Mouse (Mus musculus): ENCODE data around the gene Hjurp. TPM values are rescaled to one million over a fixed set of nuclear protein-coding genes. Genes with fewer than 3 reads are reported as not detected.

Hjurp gene
- total RNA-seq, 2 experiments from 2014 or later = 7.8 to 8.7 TPM

DNA sequence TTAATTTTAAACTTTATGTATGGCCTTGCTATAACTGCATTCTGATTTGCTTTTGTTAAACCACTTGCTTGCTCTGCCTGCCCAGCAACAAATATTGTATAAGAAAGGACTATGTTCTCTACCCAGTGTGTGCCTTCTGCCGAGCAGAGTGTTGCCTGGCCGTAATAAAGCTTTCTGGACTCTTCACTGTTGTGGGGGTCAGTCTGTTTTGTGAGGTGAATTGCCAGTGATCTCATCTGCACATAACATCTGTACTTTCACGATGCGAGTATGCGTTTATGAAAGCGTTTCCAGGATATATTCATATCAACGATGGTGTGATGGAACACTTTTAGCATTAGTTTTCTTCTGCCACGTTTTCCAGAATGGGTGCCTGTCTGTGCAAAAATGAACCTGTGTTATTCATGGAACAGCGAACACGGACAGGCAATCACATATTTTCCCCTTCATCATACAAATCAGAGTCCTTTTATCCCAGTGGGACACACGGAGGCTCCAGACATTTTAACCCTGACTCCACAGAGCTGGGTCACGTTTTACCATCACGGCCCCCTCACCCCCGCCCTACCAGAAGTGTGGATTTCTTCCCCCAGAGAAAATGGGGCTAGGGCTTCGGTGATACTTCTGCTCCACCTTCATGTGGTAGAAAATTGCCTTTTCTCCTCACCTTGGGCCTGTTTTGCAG is 2.7 kb upstream of the Hjurp start:
- DNase-seq = peak; percentile 8

DNA sequence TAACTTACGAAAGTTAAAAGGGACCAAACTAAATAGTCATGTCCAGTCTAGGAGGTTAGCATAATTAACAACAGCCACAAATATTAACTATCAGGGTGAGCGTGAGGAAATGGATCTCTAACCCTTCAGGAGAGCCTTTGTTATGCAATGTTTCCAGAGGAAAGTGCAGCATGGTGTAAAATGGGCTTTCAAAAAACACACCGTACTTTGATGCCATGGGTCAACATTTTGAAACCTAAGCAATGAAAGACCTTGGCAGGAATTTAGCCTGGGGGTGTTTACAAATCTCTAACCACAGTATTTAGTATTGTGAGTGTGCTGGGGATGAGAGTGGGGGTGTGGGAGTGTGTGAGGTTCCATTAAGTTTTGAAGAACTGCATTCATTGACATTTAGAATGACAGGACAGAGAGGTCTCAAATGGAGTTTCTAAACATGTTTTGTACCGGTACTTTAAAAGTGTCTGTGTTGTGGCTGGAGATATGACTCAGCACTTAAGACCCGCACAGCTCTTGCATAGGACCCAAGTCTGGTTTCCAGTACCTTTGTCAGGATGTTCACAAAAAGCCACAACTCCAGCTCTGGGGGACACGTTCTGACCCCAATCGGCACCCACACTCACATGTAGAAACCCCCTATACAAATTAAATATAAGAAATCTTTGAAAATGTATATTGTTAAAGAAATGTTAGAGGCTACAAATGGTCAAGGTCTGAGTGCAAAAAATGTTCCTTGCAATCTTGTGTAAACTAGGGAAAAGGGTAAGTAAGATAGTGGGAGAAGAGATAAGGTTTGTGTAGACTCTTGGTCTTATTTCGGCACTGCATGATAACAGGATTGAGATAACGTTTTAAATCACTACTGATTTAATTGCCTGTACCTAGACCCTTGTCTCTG is 1.9 kb upstream of the Hjurp start:
- DNase-seq = peak; percentile 6

DNA sequence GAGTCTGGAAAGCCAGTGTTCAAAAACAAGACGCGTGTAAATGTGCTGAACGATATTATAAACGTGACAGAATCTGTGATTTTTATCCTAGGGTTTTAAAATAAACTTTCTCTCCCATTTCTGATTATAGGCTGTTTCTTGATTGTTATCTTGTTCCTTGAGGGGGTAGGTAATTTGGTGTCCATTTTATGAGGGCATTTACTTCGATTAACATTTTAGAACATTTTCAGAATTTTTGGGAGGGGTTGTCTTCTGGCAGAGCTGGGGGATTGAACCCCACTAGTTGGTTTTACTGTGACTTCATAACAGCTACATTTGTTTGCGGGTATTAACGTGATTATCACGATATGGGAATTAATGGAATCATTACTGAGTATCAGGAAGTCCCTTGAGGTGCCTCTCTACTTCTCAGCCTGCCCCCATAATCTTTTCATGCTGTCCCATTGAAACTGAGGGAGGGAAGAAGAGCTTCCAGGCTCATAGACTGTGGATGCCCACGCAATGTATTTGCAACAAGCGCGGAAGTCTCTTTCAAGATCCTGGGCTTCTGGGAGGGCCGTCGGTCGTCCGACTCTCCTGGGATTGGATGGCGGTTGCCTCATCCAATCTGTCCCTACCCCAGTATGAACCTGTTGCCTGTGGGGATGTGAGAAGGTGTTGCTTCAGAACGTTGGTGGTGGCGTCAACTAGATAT is 532 bp upstream of the Hjurp start:
- DNase-seq = no peak

DNA sequence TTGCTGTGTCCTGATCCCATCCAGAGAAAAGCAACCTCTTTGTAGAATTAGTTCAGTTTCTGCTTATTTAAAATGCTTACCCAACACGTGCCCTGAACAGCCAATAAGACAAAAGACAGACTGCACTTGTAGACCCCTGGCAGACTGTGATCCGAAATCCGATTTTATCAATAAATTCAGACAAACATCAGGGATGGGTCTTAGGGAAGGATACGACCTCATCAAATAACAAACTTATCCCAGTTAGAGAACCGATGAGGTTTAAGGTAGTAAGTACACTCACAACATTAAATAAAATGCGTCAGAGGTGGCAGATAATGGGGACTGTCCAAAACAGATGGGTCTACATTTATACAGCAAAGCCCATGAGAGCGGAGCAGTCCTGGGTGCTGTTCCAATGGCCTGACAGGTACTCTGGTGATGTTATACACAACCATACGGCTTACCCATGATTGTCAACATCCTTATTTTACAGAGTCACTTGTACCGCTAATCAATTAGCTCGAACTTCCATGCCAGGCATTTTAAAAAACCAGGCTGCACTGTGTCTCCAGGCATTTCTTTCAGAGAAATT is 822 bp downstream of the Hjurp start:
- peak; percentile 14 for DNase-seq

DNA sequence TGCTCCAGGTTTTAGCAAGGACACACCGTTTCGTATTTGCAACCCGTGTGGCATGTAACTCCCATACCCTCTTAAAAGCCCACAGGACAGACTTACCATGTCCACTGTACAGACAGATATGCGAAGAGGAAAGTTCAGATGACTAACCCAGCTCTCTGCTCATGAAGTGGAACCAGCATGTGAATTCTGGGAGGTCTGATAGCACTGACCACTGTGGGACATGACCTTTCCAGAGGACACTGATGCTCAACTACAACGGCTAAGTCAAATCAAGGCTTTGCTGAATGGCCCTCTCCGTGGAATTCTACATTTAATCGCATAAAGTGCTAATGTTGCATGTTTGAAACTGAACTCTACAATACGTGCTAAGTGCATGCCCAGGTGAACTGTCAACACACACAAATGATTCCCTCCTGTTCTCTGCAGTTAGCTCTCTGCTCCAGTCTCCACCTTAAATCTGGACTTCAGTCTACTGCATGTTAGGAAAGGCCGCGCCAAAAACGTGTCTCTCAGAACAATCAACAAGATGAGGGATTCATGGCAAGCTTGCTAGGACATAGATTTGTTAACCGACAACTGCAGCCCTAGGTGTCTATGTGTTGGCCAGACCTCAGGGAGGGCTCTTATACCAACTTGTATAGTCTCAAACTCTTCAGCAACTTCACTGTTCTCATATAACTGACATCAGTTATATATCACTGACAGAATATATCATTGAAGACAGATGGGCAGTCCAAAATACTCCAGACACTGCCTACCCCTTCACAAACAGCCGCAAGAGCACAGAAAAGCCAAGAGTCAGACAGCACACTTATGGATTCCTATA is 1.5 kb downstream of the Hjurp start:
- peak; percentile 22 for DNase-seq

DNA sequence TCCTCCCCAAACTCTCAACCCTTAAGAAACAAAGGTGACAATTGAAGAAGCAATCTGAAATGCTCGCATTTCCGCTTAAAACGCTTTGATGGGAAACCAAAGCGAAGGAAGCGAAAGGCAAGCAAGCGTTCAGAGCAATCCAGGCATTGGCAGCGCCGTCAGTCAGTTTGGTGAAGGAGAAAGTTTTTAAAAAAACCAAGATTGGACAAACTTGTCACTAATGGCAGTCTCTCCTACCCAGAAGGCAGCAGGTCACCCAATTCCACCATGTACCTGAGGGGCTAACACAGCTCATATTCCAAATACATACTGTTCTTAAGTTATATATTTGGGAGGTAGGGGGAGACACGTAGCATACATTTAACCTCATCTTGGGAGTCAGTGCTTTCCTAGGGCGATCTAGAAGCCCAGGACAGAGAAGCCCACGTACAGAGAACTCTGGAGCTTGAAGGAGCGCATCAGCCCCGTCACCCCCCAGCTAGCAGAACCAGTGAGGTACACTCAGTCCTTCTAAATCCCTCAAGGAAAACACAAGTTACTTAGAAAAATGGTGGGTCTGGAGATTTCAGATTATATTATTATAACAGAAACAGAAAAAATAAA is 2.3 kb downstream of the Hjurp start:
- DNase-seq = no peak

DNA sequence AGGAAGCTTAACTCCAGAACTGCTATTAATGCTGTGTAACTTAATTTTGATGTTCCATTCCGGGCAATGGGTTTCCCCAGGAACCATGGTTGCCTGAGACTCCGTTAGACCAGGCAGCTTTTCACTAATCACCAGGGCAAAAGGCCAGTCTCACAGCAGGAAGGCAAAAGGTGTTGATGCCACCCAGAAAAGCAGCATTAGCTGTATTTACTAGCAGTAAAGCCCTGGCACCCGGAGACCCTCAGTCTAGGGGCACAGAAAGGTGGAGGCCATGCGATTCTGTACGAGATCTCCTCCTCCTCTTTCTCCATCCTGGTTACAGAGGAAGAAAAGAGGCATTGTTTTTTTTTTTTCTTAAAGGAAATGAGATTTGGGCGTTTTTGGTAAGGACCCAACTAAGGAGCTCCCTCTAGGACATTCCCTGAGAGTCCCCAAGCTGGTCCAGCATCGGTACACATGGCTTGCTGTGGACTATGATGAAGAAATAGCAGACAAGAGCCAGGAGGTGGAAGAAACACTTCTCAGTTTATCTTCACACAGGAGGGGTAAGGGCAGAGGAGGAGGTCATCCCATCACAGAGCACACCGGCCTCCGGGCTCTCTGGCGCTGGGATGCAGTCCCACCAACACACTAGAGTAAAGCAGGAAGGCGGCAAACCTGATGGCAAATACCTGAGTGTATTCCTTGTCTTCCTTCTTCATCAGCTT is 2.9 kb downstream of the Hjurp start:
- DNase-seq = peak; percentile 15

DNA sequence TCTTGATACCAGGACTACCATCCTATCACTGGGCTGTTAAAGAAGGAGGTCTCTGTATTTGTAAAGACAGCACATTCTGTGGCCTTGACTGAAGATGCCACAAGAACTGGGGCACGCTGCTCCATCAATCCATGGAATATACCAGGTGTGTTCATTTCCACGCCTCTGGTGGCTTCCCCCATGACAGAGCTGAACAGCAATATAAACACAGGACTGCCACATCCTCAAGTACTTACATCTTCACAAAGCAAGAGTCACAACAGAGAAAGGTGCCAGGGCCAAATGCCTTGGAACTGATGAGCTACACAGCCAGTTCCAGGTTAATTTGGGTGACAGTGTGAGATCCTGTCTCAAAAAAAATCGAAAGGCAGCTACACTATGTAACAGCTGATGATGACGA is 3.6 kb downstream of the Hjurp start:
- DNase-seq = peak; percentile 9

DNA sequence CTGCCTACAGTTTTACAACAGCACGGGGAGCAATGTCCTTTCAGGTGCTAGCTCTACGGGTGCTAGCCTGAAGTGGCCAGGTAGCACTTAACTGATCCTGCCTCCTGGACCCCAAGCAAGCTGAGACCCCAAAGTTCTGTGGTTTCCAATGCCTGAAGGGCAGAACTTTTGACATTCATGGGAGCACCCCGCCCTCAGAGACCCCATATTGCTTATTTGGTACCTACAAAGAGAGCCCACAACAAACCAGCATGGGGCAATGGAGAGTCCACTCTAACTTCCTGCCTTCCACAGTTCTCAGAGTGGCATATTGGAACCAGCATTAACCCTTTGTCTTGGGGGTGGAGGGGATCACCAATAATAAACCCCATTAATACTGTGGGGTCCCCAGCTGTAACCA is 4.1 kb downstream of the Hjurp start:
- no peak for DNase-seq

DNA sequence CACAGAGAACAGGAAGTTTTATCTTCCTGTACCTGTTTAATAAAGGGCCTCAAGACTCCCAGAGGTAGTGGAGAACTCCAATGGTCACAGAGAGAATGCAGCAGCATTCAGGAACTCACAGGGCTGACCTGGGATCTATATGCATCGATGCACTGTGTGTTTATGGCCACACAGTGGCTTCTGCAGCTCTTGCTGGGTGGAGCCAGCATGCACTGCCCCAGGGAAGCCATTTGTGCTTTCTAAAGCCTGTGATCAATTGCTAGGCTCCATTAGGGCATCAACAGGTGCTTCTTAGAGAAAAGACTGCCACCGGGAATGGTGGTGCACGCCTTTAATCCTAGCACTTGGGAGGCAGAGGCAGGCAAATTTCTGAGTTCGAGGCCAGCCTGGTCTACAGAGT is 4.6 kb downstream of the Hjurp start:
- no peak for DNase-seq

DNA sequence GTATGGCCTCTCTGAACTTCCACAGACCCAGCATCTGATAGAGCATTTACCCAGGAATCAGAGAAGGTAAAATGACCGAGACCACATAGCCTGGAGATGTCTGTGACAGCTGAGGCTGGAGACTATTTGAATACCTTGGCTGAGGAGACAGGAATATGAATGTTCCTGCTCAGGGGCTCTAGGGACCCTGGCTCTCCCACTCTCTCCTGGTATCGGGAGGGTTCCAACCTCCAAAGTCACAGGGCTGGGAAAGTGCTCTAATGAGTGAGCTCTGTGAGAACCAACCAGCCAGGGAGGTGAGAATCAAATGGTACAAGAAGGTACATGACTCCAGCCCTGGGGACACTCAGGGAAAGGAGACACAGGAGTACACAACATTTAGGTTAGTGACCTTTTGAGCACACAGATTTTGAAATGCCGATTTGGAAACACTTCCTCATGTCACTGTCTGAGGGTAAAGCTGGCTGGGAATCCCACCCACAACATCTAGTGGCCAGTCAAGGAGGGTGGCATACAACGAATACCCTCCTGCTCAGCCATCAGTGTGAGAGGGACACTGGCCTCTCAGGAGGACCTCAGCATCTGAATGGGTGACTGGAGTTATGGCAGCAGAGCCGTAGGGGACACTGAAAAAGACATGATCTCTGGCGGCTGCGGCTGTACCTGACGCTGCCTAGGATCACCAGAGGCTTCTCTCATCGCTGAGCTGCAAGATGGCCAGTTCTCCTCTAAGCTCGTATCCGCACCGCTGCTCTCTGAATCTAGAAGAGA is 7.7 kb downstream of the Hjurp start:
- DNase-seq = no peak

DNA sequence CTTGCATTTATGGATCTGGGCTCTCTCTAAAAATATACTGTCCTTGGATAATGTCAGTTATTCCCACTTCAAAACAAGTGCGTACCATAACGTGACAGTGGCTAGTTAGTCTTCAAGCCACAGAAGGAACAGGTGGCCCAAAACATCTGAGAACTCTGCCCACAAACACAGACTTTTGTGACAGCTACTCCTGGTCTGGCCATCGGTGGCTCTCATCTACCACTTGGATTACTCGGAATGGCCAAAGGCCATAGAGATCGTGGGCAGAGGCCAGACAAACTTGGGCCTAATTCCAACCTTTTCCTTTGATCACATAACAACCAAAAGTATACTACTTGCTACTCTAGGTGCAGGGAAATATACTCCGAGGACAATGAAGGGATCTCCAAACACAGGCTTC is 9.4 kb downstream of the Hjurp start:
- no peak for DNase-seq

DNA sequence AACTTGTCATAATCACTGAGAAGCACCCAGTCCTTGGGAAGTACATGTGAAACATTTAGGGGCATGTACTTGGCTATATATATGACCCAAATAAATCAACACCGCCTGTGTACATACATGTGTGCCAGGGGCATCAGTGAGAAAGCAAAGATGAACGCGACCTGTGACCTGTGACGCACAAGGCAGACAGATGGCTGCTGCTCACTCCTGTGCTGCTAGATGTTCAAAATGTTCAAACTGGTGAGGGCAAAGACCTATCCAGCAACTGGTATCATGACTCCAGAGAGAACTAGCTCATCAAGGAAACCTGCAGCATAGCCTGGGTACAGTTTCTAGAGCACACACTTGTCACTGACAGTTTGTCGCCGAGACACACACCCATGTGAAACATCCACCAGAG is 9.9 kb downstream of the Hjurp start:
- no peak for DNase-seq

DNA sequence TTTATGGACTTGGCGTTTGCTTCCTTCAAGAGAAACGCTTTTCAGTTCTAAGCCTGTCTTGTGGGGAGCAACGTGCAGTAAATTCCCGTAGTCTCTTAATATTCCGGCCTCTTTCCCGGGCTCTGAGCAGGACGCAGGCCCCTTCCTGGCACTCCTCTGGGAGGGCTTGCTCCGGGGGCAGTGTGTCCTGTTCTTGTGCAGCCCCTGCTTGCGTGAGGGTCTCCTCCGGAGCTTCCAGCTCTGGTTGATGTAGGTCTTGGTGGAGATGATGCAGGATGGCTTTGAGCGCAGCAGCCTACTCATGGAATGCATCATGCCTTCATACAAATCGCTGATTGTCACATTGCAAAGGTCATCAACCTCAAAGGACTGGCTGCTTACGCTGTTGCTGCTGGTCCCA is 11.3 kb downstream of the Hjurp start:
- DNase-seq = no peak

DNA sequence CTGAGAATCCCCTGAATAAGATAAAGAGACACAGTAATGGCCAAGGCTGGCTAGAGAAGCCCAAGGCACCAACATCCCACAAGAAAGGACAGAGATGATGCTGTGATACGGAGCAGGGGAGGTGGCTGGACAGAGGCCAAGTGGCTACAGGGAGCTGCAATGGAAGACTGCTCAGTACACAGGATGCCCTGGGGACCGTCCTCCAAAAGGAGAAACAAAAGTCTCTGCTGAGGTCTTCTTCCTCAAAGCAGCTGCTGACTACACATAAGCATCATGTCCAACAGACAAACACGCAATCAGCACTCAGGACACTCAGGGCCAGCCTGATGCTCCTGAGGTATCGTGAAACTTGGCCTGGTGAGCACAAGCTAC is 12.6 kb downstream of the Hjurp start:
- DNase-seq = no peak

DNA sequence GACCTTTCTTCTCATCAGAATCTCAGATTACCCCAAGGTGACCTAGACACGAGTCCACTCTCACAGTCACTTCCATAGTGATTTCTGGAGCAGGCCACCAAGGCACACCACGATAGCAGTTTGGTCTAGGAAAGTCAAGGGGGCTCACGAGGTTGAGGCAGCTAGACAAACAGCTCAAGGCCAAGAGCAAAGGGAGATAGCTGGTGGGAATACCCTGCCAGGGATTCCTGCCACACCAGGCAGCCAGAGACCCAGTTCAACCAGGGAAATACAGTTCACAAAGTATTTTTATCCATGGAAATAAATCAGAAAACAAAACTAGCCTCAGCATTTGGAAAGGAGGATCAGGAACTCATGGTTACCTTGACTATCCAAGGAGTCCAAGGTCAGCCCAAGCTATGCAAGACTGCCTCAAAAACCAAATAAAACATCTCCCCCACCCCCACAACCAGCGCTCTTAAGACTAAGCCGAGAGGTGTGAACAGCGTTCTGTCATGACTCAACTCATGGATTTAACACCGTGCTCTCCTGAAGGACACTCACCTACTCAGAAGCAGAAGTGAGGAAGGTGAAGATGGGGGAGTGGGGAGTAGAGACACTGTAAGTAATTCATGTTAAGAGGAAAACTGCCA is 13.1 kb downstream of the Hjurp start:
- DNase-seq = no peak

DNA sequence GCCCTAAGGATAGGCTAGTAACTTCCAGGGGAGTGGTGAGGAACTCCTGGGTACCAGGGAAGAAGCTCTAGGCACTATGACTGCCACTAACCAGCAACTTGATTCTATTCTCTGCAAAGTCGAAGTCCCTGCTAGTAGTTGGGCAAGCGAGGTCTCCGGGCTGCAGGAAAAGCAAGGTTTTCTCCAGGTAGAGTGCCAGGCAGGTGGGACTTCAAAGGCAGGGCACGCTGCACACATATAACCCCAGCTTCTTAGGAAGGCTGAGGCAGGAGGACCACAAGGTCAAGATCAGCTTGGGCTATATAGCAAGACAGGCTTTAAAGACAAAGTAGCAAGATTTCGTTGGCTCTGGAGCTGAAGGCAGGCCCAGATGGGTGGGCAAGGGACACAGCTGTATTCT is 13.7 kb downstream of the Hjurp start:
- no peak for DNase-seq

DNA sequence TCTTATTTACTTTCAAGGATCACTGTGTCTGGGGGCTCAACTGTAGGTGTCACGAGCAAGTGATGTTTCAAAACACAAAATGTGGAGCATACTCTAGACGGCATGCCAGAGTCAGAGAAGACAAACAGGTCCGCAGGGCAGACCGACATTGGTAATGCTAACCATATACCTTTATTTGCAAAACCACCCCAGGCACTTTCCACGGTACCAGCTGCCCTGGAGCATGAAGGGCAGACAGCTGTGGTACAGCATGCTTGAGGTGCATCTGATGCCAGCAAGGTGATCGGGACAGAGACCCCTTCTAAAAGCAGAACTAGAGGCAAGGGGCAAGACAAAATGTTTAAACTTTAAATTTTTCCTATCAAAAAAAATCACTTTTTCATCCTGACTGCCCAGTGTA is 14.5 kb downstream of the Hjurp start:
- no peak for DNase-seq

DNA sequence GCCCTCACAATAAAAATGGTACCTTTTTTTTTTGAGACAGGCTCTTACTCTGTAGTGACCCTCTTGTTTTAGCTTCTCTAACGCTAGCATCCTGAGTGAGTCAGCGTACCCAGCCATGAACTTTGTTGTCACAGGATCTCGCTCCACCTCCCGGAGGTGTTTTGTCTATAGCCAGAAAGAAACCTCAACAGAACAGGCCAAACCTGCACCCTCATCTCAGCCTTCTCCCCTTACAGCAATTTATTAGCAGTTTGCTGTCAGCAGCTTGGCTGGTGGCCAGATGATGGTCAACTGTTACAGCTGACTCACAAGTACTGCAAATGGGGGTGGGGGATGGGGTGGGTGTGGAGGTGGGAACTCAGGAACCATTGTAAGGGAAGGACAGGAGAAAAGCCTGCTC is 15.2 kb downstream of the Hjurp start:
- no peak for DNase-seq

DNA sequence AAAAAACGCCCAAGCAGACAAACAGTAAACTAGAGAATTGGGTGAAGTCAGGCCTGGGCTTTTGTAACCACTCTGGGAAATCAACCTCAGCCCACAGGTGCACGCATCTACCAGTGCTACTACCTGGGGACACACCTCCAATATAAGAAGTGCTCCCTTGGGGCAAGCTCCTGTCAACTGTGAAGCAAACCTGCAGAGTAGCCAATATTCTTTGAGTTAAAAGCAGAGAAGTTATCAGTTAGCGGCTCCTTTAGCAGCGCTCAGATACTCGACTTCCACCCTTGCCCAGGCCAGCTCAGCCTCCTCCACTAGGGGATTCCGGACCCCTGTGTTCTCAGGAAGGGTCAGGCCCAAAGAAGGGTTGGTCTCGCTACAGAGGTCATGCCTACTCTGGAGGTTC is 15.7 kb downstream of the Hjurp start:
- no peak for DNase-seq

All from gastrocnemius, postnatal 25 days (tissue).